Mouse (Mus musculus): Measurements from ENCODE around the gene Slc17a5.
"Not testable (repeated sequence)": the region's sequence is repeated elsewhere in the genome, so short reads cannot be mapped to it uniquely, and the experiment has no call there.

Slc17a5 gene

GRCm38 (mm10) chr9:78520127-78520779, 67.6 kb downstream of the Slc17a5 start:
- no peak for DNase-seq (ENCODE audit: low spot score in 2 of 2)

- not testable (repeated sequence) for DNase-seq (ENCODE audit: low spot score in 2 of 2)
Measured at GRCm38 (mm10) chr9:78517237-78517636, 70.6 kb downstream of the Slc17a5 start.

GRCm38 (mm10) chr9:78516125-78516524, 71.7 kb downstream of the Slc17a5 start:
- no peak for DNase-seq (ENCODE audit: low spot score in 2 of 2)

- no peak for DNase-seq (ENCODE audit: low spot score in 2 of 2)
Measured at GRCm38 (mm10) chr9:78514681-78515080, 73.2 kb downstream of the Slc17a5 start.

- DNase-seq (ENCODE audit: low spot score in 2 of 2): no peak
Measured at GRCm38 (mm10) chr9:78513776-78514500, 73.9 kb downstream of the Slc17a5 start.

GRCm38 (mm10) chr9:78511705-78512104, 76.1 kb downstream of the Slc17a5 start:
- no peak for DNase-seq (ENCODE audit: low spot score in 2 of 2)

GRCm38 (mm10) chr9:78508106-78508786, 79.6 kb downstream of the Slc17a5 start:
- no peak for DNase-seq (ENCODE audit: low spot score in 2 of 2)

GRCm38 (mm10) chr9:78506722-78507077, 81.1 kb downstream of the Slc17a5 start:
- DNase-seq (ENCODE audit: low spot score in 2 of 2): no peak

GRCm38 (mm10) chr9:78506002-78506721, 81.7 kb downstream of the Slc17a5 start:
- DNase-seq (ENCODE audit: low spot score in 2 of 2): no peak

GRCm38 (mm10) chr9:78505223-78505622, 82.6 kb downstream of the Slc17a5 start:
- no peak for DNase-seq (ENCODE audit: low spot score in 2 of 2)

GRCm38 (mm10) chr9:78504679-78505078, 83.2 kb downstream of the Slc17a5 start:
- no peak for DNase-seq (ENCODE audit: low spot score in 2 of 2)

- no peak for DNase-seq (ENCODE audit: low spot score in 2 of 2)
Measured at GRCm38 (mm10) chr9:78504133-78504532, 83.7 kb downstream of the Slc17a5 start.

- no peak for DNase-seq (ENCODE audit: low spot score in 2 of 2)
Measured at GRCm38 (mm10) chr9:78503223-78504079, 84.4 kb downstream of the Slc17a5 start.

GRCm38 (mm10) chr9:78501284-78501683, 86.6 kb downstream of the Slc17a5 start:
- DNase-seq (ENCODE audit: low spot score in 2 of 2): no peak

- no peak for DNase-seq (ENCODE audit: low spot score in 2 of 2)
Measured at GRCm38 (mm10) chr9:78500386-78500785, 87.5 kb downstream of the Slc17a5 start.

GRCm38 (mm10) chr9:78493171-78493570, 94.7 kb downstream of the Slc17a5 start:
- no peak for DNase-seq (ENCODE audit: low spot score in 2 of 2)

GRCm38 (mm10) chr9:78492254-78492653, 95.6 kb downstream of the Slc17a5 start:
- no peak for DNase-seq (ENCODE audit: low spot score in 2 of 2)

GRCm38 (mm10) chr9:78491169-78491568, 96.7 kb downstream of the Slc17a5 start:
- DNase-seq (ENCODE audit: low spot score in 2 of 2): no peak

GRCm38 (mm10) chr9:78488890-78489420, 98.9 kb downstream of the Slc17a5 start, which contains the start of gene Eef1a1:
Eef1a1 (minus strand) TSS chr9:78489151.
- DNase-seq (ENCODE audit: low spot score in 2 of 2): peak; percentile 16 to 65

- DNase-seq (ENCODE audit: low spot score in 2 of 2): not testable (repeated sequence)
Measured at GRCm38 (mm10) chr9:78488021-78488420, 99.8 kb downstream of the Slc17a5 start.
